Mouse (Mus musculus): ENCODE results near the gene Pvalb.
A peak's percentile ranks its signal among the peaks of the same experiment; 100 is the strongest.

Pvalb gene

DNA sequence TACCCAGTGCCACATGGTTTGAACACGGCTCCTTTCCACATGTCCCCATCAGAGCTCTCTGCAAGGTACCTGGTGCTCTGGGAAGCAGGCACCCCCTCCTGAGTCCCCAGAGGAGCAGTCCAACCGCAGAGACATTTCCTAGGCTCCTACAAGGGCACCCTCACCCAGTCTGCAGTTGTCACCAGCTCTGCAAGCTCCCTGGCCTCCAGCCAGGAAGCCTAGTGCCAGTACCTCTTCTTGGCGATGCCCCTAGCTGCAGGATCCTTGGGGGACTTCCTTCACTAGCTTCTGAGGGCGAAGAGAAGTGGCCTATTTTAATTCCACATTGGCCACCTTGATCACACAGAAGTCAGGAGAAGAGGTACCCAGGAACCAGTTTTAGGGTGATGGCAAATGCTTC lies 48.4 kb downstream of the Pvalb start:
- DNase-seq = no peak

DNA sequence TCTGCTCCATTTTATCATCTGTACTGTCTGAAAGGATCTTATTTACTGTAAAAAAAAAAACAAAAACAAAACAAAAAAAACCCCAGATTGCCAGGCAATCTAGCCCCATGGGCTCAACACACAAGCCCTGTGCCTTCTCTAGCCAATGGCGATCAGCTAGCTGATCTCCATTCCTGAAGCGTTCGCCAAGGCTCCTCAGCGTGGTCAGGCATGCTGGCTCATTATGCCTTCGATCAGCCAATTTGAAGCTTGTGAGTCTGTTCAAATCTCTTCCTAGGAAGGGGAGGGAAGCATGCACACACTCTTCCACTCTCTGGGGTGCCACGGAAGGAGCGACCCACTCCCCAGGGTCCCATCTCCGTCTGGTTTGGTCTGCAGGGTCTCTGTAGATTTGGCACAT lies 48.9 kb downstream of the Pvalb start:
- no peak for DNase-seq

DNA sequence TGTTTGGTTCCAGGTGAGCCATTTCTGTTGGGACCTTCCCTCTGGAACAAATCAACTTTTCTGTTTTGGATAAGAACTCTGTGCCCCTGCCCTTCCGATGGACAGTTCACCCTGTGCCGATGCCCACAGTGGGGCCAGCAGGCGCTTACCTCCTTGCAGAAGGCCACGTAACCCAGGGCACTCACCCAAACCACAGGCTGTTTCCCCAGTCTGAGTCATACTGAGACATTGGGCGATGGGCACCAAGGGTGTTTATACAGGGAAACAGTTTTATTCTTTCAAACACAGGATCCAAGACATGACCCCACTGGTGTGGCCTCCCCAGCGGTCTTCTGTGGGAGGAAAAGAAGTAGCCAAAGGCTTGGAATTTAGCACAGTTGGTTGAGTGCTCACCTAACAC lies 50.8 kb downstream of the Pvalb start:
- no peak for DNase-seq

DNA sequence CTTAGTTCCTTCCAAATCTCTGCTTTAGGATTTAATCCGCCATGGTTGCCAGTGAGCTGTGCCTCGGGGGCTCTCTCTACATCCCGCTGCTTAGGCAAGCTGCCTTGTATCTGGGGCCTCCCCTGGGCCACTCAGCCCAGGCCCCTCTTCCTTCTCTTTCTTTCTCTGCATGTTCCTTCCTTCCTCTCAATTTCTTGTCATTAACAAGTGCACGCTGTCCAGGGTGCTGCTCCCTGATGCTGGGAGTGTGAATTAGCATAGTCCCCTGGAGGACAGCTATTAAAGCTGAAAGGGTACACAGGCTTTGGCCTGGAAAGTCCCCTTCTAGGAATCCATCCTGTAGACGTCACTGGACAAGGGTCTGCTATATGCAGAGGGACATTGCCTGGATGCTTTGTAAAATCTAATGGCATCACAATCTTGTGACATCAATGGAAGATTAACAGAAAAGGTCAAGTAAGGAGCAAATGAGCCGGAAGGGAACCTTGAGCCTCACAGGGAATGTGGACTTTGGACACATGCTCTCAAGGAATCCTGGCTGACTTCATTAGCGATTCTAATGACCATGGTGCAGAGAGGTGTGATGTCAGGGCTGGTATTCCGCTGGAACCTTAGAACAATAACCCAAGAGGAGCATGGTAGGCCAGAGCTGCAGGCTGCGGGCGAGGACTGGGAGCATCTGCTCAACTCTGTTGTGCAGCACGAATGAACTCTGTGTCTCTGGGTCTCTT lies 53.0 kb downstream of the Pvalb start:
- DNase-seq = peak; percentile 47

DNA sequence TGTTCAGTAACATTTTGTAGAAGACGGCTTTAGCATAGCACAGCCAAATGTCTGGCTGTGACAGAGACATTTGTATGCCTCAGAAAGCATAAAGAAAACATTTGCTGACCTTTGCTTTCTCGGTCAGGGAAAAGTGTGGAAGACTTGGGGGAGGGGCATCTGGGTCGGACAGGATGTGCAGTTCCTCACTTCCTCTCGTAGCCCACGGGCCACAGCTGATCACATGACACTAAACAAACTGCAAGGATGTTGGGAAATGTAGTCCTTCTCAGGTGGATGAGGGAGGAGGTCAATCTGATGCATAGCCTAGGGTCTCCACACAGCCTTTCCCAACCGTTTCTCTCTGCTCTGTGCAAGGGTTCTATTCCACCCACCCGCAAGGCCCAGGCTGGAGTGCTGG lies 57.6 kb downstream of the Pvalb start:
- DNase-seq = peak; percentile 30
